Mouse (Mus musculus): ENCODE data around the gene Ccr6. TPM values are rescaled to one million over a fixed set of nuclear protein-coding genes. Genes with fewer than 3 reads are reported as not detected.

Ccr6 gene
- polyA plus RNA-seq, 1 experiment, result not detected

DNA sequence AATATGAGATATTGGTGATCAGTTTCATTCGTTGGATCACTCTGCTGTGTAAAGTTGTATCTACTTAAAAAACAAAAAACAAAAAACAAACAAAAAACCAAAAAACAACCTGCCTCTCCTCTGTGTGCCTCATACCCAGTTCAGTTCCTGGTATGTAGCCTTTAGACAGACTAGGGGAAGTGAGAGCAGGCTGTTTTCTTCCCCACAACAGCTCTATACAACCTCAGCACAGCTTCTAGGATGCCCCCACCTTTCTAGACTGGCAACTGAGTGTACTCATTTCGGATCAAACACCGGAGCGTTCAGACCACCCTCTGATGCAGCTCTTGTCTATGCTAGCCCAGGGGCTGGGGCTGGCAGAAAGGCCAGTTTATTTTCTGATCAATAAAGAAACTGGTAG lies 10.1 kb upstream of the Ccr6 start:
- no peaks in the 10 kb centered on the region for H3K4me1 ChIP-seq (ENCODE audit: control insufficient read depth, insufficient read depth, low read length)
- TF ChIP-seq CTCF (IDR thresholded peaks at IDR 0.05; ENCODE audit: insufficient read depth, low read depth, low read length) (no peak), POLR2A (IDR thresholded peaks at IDR 0.05; ENCODE audit: insufficient read depth, low read depth, low read length) (no peak)
- 70% methylated on average over 4 of the region's 4 CpGs for WGBS
- H3K4me3 ChIP-seq (ENCODE audit: insufficient read depth, low read depth, low read length), result no peak overlapping the region
- no peak overlapping the region for H3K27ac ChIP-seq (ENCODE audit: insufficient read depth, low read depth, low read length)

DNA sequence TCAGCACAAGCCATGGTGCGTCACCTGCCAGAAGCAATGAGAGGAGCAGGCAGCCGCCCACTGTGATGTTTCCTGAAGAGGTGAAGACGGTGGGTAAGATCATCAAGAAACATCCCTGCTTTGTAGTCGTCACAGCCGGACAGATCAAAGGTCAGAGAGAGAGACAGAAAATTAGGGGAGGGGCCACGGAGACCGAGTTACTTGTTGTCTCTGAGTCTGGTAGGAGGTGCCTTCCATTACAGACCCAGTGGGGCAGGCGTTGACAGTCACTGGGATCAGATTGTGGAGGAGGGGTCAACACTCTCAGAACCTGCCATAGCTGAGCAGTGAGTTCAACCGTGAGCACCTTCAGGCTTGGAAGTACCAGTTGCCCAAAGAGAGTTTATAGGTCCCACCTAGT lies 7.2 kb upstream of the Ccr6 start:
- 69% methylated on average over 9 of the region's 9 CpGs for WGBS
- no peak overlapping the region for H3K27ac ChIP-seq (ENCODE audit: insufficient read depth, low read depth, low read length)
- no peaks in the 10 kb centered on the region for H3K4me1 ChIP-seq (ENCODE audit: control insufficient read depth, insufficient read depth, low read length)
- H3K4me3 ChIP-seq (ENCODE audit: insufficient read depth, low read depth, low read length), result no peak overlapping the region
- no peak for TF ChIP-seq POLR2A (IDR thresholded peaks at IDR 0.05; ENCODE audit: insufficient read depth, low read depth, low read length)
- no peak for TF ChIP-seq CTCF (IDR thresholded peaks at IDR 0.05; ENCODE audit: insufficient read depth, low read depth, low read length)

GRCm38 (mm10) chr17:8229607-8230006 lies 6.2 kb upstream of the Ccr6 start:
- 87% methylated on average over 3 of the region's 3 CpGs for WGBS
- Histone ChIP-seq H3K27ac (ENCODE audit: insufficient read depth, low read depth, low read length) (no peak overlapping the region), H3K4me1 (ENCODE audit: control insufficient read depth, insufficient read depth, low read length) (no peaks in the 10 kb centered on the region), H3K4me3 (ENCODE audit: insufficient read depth, low read depth, low read length) (no peak overlapping the region)
- no peak for TF ChIP-seq POLR2A (IDR thresholded peaks at IDR 0.05; ENCODE audit: insufficient read depth, low read depth, low read length)
- TF ChIP-seq CTCF (IDR thresholded peaks at IDR 0.05; ENCODE audit: insufficient read depth, low read depth, low read length), result no peak

DNA sequence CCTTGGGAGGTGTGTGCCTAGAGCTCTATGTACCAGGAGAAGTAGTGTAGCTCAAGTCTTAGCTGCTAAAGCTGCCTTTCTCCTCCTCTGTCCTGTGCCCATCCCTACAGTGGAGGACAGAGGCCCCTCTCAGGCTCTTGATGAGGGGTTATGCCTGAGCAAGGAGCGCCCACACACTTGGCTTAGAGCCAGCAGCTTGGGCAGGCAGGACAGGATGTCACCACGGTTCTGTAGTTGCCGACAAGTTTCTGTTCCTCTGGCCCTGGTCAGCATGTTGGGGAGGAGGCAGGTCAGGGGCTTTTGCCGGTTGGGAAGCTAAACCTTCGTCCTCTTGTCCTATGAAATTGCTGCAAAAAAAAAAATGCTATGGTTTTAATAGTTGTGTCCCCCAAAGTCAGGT lies 3.8 kb upstream of the Ccr6 start:
- Histone ChIP-seq H3K4me3 (ENCODE audit: insufficient read depth, low read depth, low read length) (no peak overlapping the region), H3K4me1 (ENCODE audit: control insufficient read depth, insufficient read depth, low read length) (no peaks in the 10 kb centered on the region), H3K27ac (ENCODE audit: insufficient read depth, low read depth, low read length) (no peak overlapping the region)
- no peak for TF ChIP-seq CTCF (IDR thresholded peaks at IDR 0.05; ENCODE audit: insufficient read depth, low read depth, low read length)
- no peak for TF ChIP-seq POLR2A (IDR thresholded peaks at IDR 0.05; ENCODE audit: insufficient read depth, low read depth, low read length)
- WGBS, result 53% methylated on average over 5 of the region's 5 CpGs

DNA sequence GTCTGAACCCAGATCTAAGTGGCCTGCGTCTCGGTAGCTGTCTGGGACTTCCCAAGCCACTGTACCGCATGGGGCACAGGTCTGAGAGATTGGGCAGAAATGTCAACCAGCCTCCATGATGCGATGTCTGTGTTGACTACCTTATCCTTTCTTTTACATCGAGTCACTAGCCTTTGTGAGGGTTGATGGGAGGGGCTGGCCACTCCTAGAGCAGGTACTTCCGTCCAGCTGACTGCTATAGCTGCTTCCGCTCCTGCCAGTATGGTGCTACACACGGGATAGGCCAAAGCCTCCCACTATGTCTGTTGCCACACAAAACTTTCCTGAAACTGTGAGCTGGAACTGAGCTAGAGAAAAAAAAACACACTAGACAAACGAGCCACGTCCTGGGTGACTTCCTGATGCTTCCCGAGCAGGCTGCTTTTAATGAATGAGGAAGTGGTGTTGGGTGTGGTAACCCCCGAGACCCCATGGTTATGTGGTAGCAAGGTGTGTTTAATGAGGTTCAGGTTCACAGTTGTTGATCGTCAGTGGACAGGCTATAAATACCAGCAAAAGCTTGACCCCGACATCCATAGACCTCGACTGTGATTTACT lies 2.1 kb upstream of the Ccr6 start:
- TF ChIP-seq POLR2A (IDR thresholded peaks at IDR 0.05; ENCODE audit: insufficient read depth, low read depth, low read length), result no peak
- TF ChIP-seq CTCF (IDR thresholded peaks at IDR 0.05; ENCODE audit: insufficient read depth, low read depth, low read length), result no peak
- Histone ChIP-seq H3K4me1 (ENCODE audit: control insufficient read depth, insufficient read depth, low read length) (no peaks in the 10 kb centered on the region), H3K27ac (ENCODE audit: insufficient read depth, low read depth, low read length) (no peak overlapping the region), H3K4me3 (ENCODE audit: insufficient read depth, low read depth, low read length) (no peak overlapping the region)
- 82% methylated on average over 15 of the region's 15 CpGs for WGBS

GRCm38 (mm10) chr17:8234537-8234936 lies 1.3 kb upstream of the Ccr6 start:
- H3K4me1 ChIP-seq (ENCODE audit: control insufficient read depth, insufficient read depth, low read length), result no peaks in the 10 kb centered on the region
- no peak overlapping the region for H3K4me3 ChIP-seq (ENCODE audit: insufficient read depth, low read depth, low read length)
- no peak overlapping the region for H3K27ac ChIP-seq (ENCODE audit: insufficient read depth, low read depth, low read length)
- TF ChIP-seq POLR2A (IDR thresholded peaks at IDR 0.05; ENCODE audit: insufficient read depth, low read depth, low read length) (no peak), CTCF (IDR thresholded peaks at IDR 0.05; ENCODE audit: insufficient read depth, low read depth, low read length) (no peak)
- 88% methylated on average over 4 of the region's 4 CpGs for WGBS

DNA sequence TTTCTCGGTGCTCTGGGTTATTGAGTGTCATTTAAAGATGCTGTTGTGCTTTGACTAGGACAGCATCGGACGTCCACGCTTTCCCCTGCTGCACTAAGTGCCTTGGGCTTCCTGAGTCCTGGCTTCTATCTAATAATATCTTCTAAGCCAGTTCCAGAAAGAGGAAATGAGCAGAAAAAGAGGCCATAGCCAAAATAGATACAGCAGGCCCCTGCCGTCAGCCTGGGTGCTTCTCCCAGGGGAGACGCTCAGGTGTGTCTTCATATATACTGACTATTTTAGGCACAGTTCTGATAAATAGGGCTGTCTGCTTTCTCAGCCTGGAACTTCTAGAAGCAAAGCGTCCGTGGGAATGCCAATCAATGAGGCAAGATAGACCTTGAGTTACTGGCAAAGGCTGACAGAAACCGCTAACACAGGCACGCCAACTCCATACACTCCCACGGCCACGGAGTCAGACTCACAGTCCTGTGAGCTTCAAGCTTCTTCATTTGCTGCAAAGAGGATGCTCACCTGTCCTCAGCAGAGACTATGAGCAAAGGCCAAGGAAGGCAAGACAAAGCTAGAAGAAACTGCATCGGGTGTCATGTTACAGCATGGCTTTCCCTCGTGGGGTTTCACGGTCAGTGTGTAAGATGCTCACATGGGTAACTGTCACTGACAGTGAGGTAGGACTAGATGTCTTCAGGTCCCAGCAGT lies 2.3 kb downstream of the Ccr6 start:
- Histone ChIP-seq H3K4me3 (ENCODE audit: insufficient read depth, low read depth, low read length) (no peak overlapping the region), H3K27ac (ENCODE audit: insufficient read depth, low read depth, low read length) (no peak overlapping the region), H3K4me1 (ENCODE audit: control insufficient read depth, insufficient read depth, low read length) (no peaks in the 10 kb centered on the region)
- WGBS, result 83% methylated on average over 15 of the region's 15 CpGs
- TF ChIP-seq CTCF (IDR thresholded peaks at IDR 0.05; ENCODE audit: insufficient read depth, low read depth, low read length), result no peak
- no peak for TF ChIP-seq POLR2A (IDR thresholded peaks at IDR 0.05; ENCODE audit: insufficient read depth, low read depth, low read length)

DNA sequence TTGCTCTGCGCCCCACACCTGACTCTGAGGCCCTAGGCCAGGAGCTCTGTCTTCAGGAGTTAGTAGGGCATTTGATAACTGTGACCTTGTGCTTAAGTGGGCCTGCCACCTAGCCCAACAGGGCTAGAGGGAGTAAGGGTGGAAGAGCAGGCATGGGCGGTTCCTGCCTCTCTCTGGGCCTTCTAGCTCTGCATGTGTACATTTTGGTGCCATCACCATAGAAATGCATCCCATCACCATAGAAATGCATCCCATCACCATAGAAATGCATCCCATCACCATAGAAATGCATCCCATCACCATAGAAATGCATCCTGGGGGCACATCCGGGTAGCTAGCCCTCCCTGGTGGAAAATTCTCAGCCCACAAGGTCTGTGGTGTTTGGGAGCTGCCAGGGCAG lies 3.7 kb downstream of the Ccr6 start:
- TF ChIP-seq CTCF (IDR thresholded peaks at IDR 0.05; ENCODE audit: insufficient read depth, low read depth, low read length) (no peak), POLR2A (IDR thresholded peaks at IDR 0.05; ENCODE audit: insufficient read depth, low read depth, low read length) (no peak)
- no peak overlapping the region for H3K27ac ChIP-seq (ENCODE audit: insufficient read depth, low read depth, low read length)
- WGBS, result 71% methylated on average over 3 of the region's 3 CpGs
- H3K4me1 ChIP-seq (ENCODE audit: control insufficient read depth, insufficient read depth, low read length), result no peaks in the 10 kb centered on the region
- H3K4me3 ChIP-seq (ENCODE audit: insufficient read depth, low read depth, low read length), result no peak overlapping the region

GRCm38 (mm10) chr17:8240517-8240916 lies 4.7 kb downstream of the Ccr6 start:
- Histone ChIP-seq H3K4me1 (ENCODE audit: control insufficient read depth, insufficient read depth, low read length) (no peaks in the 10 kb centered on the region), H3K4me3 (ENCODE audit: insufficient read depth, low read depth, low read length) (no peak overlapping the region), H3K27ac (ENCODE audit: insufficient read depth, low read depth, low read length) (no peak overlapping the region)
- WGBS, result 84% methylated on average over 4 of the region's 4 CpGs
- no peak for TF ChIP-seq POLR2A (IDR thresholded peaks at IDR 0.05; ENCODE audit: insufficient read depth, low read depth, low read length)
- no peak for TF ChIP-seq CTCF (IDR thresholded peaks at IDR 0.05; ENCODE audit: insufficient read depth, low read depth, low read length)
